Mouse (Mus musculus) embryonic stem cell, embryonic (primary cell): ENCODE measurements around the gene Ppp3ca.

Source experiments
- CTCF ChIA-PET, 4 experiments: fragments of 300-600 bp in 2 of 4; fragments of 350-600 bp in 2 of 4; sonication (Branson Sonifier 250); formaldehyde crosslinking; loops; one replicate each; lab custom pipeline; 2022; ENCODE audit warnings: inconsistent platforms in 2 of 4; lab: Charles Lee
- POLR2A ChIA-PET, 4 experiments: fragments of 300-600 bp in 2 of 4; fragments of 350-600 bp in 2 of 4; sonication (Branson Sonifier 250); formaldehyde crosslinking; loops; one replicate each; lab custom pipeline; 2022; ENCODE audit warnings: antibody characterized with exemption in 4 of 4, inconsistent platforms in 1 of 4; lab: Charles Lee

The Ppp3ca gene

DNA sequence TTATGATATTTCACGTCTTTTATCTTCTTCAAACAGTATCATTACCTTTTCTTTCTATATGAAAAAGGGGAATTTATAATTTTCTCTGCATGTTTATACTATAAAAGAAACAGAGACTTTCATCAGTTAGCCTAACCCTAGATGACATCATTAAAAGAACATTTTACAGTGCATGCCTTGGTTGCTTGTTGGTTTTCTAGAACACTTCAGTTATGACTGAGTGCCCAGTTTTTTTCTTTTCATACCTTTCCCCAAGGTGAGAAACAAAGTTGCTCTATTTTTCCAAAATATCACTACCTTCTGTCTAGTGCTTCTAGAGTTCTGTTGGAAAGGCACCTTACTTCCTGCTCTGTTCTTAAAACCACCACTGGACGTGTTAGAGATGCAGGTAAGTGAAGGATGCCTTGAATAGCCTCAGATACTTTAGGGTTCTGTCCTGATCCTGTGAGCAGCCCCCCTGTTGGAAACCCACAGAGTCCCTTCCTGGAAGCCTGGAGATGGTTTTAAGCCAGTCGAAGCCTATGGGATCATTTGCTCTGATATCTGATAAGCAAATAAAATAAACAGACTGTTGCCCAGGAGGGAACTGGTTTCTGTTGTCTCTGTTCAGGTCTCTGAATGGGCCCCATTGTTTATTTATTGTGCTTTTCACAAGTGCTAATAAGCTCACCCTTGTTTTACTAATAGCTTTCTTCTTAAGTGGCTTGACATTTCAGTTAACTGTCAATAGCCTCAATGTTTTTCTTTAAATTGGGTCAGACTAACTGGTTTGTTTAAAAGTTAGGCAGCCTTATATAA lies 37.5 kb downstream of the Ppp3ca start:
- ChIA-PET CTCF (interaction anchor here in 1 of 4 experiments (0.5 kb wide), 1 partner anchor 40 kb away, joined by 3 read pairs; no protein-coding TSS in a partner anchor), POLR2A (interaction anchor here in 3 of 4 experiments (0.6 to 1.3 kb wide), 5 partner anchors 14 to 1159 kb away, joined by 3 to 5 read pairs (median 3); partner anchors contain the start of gene Ppp3ca (in 1 of the 3))

DNA sequence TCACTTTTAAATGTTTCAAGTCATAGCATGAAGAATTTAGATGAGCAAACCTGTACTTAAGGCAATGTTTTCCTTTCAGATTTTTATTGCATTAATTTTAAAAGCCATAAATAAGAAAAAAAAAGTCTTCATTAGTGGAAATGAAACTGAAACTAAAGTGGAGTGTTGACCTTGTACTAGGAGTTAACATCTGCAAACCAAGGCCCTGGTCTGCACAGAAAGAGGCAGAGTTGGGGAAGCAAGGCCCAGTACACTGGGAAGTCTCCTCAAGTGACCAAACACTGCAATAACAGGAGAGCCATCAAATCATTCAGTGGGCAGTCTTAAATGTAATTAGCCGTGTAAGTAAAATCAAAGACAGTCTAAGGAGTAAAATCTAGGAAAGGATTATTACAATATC lies 38.3 kb downstream of the Ppp3ca start:
- CTCF ChIA-PET = no interaction called here
- POLR2A ChIA-PET = interaction anchor here in 2 of 4 experiments (0.6 to 1.3 kb wide), 3 partner anchors 39 to 1158 kb away, joined by 3 to 5 read pairs (median 3); partner anchors contain the start of gene Ppp3ca (in 1 of the 2)

DNA sequence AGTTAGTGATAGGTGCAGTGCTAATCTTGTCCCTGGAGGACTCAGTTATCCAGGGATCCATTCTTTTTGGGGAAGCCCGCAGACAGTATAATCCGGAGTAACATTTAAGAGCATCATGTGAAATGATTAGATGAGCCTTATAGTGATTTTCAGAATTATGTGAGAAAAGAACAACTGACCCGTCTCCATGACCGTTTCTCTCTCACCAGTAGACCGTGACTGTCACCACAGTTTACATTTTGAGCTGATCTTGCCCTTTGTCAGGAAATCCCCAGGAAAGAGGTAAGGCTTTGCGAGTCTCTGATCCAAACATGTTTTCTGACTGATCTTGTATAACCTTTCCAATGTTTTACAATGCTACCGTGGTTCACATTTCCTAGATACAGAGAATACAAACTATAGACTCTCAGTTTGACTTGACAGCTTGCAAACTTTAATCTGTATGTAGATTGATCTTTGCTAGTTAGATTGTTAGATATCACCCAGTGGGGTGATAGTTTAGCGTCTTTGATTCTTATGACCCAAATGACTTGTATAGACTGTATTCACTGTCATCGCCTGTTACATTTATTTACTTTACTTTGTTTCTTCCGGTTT lies 40.5 kb downstream of the Ppp3ca start:
- CTCF ChIA-PET = no interaction called here

DNA sequence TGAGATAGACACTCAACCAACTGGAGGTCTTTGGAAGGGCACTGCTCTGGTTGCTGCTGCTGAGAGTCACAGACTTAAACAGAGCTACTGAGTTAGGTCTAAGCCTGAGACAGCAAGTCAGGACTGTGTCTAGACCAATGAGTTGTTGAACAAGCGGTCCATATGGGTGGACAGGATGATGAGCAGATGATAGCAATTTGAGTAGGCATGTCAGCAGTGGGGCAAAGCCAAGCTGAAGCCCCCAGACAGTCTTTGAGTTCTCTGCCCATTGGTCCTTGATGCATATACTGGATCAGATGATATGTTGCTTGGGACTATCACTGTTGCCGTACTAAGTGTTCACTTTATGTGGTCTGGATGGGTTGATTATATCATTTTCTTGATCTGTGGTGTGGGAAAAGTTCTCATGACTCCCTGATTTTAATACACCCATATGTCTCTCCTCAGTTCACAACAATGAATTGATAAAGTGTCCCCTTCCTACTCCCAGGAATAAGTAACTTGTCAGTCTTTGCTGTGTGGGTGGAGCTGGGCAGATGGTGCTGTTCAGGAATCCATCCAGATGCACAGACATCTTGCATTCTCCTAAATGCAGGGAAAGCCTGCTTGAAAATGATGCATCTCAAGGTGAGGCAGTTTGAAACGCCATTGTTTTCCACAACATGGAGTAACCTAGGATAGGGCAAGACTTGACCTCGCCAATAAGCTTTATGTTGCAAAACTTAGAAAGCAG lies 44.5 kb downstream of the Ppp3ca start:
- CTCF ChIA-PET = interaction anchor here in 1 of 4 experiments (0.7 kb wide), 1 partner anchor 60 kb away, joined by 3 read pairs; no protein-coding TSS in a partner anchor

More for the DNA sequence above, 40.5 kb downstream of the Ppp3ca start:
- POLR2A ChIA-PET = no interaction called here

DNA sequence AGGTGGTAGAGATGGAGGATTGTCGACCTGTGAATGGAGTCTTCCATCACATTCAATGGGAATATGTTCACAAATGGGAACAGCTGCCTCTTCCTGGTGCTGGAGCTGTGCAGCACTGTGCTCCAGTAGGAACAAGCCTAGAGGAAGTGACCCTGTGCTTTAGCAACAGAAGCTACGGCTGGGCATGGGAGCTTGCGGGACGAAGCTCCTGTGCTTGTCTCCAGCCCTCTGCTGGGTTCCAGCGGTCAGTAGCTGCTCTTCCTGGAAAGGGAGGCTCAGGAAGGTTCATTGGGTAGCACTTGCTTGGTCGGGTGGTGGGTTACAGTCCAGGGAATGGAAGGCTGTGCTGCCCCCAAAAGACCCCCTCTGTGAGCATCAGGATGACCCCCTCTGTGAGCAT lies 46.3 kb downstream of the Ppp3ca start:
- ChIA-PET CTCF (no interaction called here), POLR2A (interaction anchor here in 2 of 4 experiments (1.8 kb wide), 2 partner anchors 8 to 47 kb away, joined by 5 to 6 read pairs; partner anchors contain the start of gene Ppp3ca (in 1 of the 2))

More for the DNA sequence above, 44.5 kb downstream of the Ppp3ca start:
- POLR2A ChIA-PET = interaction anchor here in 3 of 4 experiments (0.6 to 1.8 kb wide), 3 partner anchors 10 to 1174 kb away, joined by 3 to 7 read pairs (median 5); no protein-coding TSS in a partner anchor

DNA sequence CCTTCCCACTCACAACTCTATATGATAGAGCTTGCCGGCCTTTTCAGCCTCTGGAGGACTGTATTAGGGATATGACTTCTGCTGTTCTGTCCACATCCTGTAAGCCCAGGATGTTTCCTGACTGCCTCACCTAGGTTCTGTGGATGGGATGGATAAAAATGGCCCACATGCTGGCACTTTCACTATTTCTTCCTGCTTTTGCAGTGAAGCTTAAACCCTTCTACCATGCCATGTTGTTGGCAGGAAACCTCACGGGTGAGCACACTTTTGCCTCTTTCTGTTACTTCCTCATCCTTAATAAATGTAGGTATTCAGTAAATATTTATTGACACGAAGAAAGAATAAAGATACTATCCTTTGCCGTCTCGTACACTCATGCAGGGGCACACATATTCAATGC lies 48.5 kb downstream of the Ppp3ca start:
- CTCF ChIA-PET = no interaction called here
- POLR2A ChIA-PET = no interaction called here

DNA sequence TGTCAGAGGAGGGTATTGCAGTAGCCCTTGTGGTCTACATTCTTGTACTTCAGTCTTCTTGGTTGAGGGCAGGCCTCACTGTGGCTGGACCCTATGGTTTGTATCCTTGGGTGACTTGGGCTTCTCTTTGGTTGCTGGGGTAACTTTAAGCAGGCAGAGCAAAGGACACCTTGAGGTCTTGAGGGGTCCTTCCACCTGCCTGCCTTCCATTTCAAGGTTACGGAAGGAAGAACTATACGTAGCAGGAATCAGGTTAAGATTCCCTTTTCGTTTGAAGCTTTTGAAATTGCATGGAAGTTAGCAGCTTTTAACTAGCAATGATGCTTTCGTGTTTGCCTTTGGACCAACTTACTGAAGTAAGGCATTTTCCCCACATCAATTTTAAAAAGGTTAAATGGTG lies 51.3 kb downstream of the Ppp3ca start:
- POLR2A ChIA-PET = interaction anchor here in 1 of 4 experiments (1.1 kb wide), 1 partner anchor 51 kb away, joined by 4 read pairs; the partner anchor contains the start of gene Ppp3ca

DNA sequence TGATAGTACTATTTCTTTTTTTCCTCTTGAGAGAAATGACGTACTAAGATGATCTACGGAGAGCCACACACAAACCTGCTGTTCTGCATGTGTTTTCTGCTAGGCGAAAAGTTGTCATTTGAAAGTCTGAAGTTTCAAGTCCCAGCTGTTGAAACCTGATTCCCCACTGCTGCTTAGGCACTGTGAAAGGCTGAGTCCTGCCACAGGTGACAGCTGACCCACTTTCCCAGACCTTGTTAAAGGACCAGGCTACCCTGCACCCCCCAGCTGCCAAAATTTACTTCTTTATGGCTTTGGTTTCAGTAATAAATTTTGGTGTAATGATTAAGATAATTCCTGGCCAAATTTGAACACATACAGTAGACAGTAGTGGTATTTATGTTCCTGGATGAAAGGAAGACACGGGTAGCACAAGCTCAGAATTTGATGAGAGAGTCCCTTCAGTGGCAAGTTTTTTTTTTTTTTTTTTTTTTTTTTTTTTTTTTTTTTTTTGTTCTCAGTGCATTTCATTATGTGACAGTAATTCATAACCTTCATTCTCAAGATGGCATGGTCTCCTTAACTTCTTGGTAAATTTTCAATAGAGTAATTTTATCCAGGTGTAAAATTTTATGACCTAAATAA lies 52.0 kb downstream of the Ppp3ca start:
- ChIA-PET CTCF (interaction anchor here in 1 of 4 experiments (0.6 kb wide), 1 partner anchor 30 kb away, joined by 3 read pairs; no protein-coding TSS in a partner anchor), POLR2A (interaction anchor here in 1 of 4 experiments (0.6 kb wide), 1 partner anchor 15 kb away, joined by 3 read pairs; no protein-coding TSS in a partner anchor)

More for the DNA sequence above, 51.3 kb downstream of the Ppp3ca start:
- CTCF ChIA-PET = no interaction called here

DNA sequence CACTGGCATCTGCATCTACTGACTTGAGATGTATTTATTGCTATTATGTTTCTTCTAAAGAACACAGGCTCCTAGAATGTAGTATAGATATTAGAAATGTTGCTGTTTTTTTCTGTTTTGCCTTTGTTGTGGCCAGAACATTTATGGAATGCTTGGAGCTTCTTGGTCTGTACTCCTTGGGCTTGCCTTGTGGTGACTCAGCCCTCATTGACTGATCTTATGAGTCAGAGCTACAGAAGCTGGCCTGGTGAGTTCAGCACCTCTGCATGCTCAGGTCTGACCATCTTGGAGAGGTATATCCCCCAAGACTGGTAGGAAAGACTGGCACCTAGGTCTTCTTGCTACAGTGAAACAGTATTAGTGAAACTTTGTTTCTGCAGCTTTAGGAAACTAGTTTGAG lies 52.6 kb downstream of the Ppp3ca start:
- CTCF ChIA-PET = interaction anchor here in 1 of 4 experiments (0.6 kb wide), 1 partner anchor 31 kb away, joined by 3 read pairs; no protein-coding TSS in a partner anchor
- POLR2A ChIA-PET = no interaction called here

DNA sequence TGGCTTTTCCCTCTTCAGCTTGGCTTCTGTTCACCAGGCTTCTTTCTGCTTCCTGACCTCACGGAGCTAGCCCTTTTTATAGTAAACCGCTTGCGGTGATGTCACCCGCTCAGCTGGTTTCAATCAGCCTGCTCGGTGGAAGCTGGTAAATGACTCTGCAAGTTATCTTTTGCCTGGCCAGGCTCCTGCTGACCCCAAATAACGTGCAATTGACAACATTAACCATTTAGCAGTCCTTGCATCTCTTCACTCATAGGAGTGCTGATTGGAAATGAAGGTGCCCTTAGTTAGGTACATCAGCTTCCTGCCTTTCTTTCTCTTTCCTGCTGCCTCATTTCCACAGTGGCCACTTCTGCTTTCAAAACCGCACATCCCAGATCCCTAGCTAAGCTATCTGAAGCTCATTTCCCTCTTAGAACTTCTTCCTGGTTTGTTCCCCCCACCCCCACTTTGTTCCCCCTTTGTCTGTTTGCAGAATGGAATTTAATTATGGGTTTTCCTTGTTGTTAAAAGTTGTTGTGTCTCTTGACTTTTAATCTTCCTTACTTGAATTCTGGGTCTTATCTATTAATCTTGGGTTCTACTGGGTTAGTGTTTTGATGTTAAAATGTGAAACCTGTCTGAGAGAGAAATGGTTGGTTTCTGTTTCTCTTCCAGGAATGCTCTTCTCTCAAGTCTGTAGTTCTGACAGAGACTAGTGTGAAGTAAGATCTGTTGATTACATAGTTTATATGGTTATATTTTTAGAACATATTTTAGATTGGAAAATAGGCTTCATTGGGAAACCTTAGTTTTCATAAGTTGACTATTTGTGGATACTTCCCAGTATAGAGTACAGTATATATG lies 55.6 kb downstream of the Ppp3ca start:
- CTCF ChIA-PET = no interaction called here
- POLR2A ChIA-PET = interaction anchor here in 2 of 4 experiments (0.9 to 2.5 kb wide), 6 partner anchors 8 to 513 kb away, joined by 3 to 6 read pairs (median 3); no protein-coding TSS in a partner anchor

DNA sequence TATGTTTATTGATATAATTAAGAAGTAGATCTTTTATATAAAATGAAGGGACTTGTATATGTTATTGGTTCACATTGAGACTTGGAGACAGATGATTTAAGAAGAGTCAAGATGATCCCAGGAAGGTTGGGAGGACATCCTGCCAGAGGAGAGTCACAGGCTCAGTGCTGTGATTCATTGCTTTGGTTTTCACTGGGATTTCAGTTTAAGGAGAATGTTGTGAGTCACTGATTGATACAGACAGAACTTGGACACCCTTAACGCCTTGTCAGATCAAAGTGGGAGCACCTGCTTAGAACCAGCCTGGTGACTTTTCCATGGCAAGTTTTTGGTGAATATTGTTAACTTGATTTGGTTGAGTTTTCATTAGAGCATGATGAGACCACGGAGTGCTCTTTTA lies 58.0 kb downstream of the Ppp3ca start:
- ChIA-PET POLR2A (interaction anchor here in 1 of 4 experiments (0.6 kb wide), 1 partner anchor 48 kb away, joined by 3 read pairs; no protein-coding TSS in a partner anchor), CTCF (no interaction called here)

DNA sequence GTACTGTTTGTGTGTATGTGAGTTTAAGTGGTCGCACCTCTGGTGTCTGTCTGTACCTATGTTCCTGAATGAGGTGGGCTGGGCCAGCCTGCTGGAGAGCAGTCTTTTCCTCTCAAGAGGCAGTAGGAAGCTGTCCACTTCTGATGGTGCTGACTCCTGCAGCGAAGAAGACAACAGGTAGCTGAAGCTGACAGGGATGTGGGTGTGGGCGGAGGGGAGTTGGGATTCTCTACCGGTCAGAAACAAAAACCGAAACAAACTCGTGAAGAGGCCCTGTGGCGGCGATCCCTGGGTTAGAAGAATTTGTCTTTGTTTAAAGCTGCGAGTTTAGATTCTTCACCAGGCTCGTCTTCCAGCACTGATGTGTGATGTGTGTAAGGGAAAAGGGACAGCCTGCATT lies 60.1 kb downstream of the Ppp3ca start:
- ChIA-PET POLR2A (interaction anchor here in 2 of 4 experiments (0.6 kb wide), 3 partner anchors 12 to 1148 kb away, joined by 3 to 5 read pairs (median 3); partner anchors contain the start of gene Ppp3ca (in 1 of the 2)), CTCF (no interaction called here)

DNA sequence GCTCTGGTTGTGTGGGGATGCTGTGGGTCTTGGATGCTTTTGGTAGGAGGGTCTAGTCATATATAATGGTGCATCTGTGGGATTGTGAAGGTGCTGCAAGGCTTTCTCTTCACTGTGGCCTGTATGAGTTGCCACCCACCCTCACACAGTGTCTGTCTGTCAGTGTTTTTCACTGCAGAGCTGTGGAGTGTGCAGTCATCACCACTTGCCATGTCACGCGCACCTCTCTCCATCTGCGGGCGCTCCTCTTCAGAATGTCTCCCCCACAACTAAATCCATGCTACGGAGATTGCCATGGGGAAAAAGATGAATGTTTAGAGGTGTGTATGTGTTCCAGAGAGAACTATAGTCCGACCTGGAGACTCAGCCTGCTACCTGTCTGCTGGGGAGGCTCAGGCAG lies 61.7 kb downstream of the Ppp3ca start:
- POLR2A ChIA-PET = no interaction called here
- CTCF ChIA-PET = no interaction called here

DNA sequence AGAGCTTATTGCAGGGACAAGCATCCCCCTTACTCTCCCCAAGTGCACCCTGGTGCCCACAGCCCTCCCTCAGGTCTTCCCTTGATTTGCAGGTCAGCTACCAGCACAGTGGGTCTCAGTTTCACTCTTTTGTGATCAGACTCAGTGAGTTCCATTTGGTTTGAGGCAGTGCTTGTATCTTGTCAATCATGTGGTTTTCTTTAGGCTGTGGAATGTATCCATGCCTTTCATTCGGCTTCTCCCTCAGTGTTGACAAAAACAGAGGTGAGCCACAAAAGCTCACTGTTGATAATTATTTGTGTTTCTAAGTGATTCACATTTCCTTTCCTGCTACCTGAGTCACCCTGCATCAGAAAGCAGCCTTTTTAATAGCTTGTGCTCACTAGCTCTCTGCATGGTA lies 66.1 kb downstream of the Ppp3ca start:
- CTCF ChIA-PET = no interaction called here

DNA sequence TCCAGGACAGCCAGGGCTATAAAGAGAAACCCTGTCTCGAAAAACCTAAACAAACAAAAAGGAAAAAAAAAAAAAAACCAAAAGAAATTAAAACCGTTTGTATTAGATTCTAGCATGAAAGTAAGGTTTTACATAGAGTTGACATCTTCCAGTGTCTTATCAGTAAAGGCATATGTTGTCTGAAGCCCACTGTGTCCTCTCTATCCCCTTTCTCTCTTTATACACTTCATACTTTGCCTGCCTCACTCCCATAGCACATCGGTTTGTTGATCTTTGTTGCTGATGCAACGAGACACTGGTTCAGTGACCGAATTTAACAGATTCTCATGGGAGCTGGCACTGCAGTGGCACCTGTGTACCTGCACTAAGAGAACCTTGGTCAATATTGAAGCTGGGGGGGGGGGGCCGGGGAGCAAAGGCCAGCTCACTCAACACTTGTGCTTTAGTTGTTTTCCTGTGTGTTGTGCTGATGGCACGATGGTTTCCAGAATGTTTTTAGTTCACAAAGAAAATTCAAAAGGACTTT lies 66.9 kb downstream of the Ppp3ca start:
- CTCF ChIA-PET = no interaction called here
- POLR2A ChIA-PET = interaction anchor here in 1 of 4 experiments (1.1 kb wide), 1 partner anchor 67 kb away, joined by 4 read pairs; the partner anchor contains the start of gene Ppp3ca

More for the DNA sequence above, 66.1 kb downstream of the Ppp3ca start:
- POLR2A ChIA-PET = interaction anchor here in 2 of 4 experiments (0.7 to 1.6 kb wide), 4 partner anchors 13 to 66 kb away, joined by 3 to 4 read pairs (median 4); partner anchors contain the start of gene Ppp3ca (in 1 of the 2)

DNA sequence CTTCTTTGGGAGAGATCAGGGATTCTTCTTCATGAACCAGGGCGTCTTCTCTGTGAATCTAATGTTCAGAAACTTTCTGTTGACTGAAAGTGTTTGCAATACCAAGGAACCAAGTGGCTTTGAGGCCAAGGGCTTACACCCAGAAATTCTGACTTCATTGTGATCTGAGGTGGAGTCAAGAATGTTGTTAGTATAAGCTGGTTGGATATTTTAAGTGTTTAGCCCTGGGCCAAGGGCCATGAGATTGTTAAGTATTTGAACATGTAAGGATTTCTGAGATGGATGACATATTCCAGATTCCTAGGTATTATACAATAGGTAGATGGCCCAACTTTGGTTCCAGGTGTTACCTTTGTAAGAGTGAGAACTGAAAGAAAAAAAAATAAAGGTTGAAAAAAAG lies 68.5 kb downstream of the Ppp3ca start:
- CTCF ChIA-PET = no interaction called here
- POLR2A ChIA-PET = no interaction called here

DNA sequence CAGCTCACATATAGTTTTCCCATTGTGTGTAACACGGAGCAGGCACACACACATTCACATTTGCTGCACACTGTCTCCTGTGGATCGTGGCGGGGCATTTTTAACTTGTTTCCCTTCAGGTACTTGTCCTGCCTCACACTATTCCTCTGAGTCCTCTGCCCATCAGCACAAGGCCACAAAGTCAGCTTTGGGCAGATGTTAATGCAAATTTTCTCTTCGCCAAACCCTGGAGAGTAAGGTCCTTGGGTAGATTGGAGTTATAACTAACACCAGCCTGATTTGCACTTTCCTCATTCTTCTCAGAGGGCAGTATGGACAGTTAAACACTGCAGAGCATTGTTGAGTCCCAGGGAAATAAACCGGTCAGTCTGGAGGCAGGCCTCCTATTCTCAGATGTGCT lies 69.0 kb downstream of the Ppp3ca start:
- ChIA-PET CTCF (no interaction called here), POLR2A (no interaction called here)
